Mouse (Mus musculus) bone marrow, adult 2 months (tissue): ENCODE measurements around the gene Smg9.

ENCODE experiments used
- CTCF ChIP-seq: fragments of 200-500 bp; IDR thresholded peaks from 2 replicates; pipeline ENCODE4 v1.5.1; 2011; ENCODE audit warnings: low read length, control low read depth; ENCODE audit not compliant: control insufficient read depth, insufficient read depth
- POLR2A ChIP-seq: fragments of 200-500 bp; IDR thresholded peaks from 2 replicates; pipeline ENCODE4 v1.6.1; 2011; ENCODE audit warnings: low read depth, mild to moderate bottlenecking, control low read depth, low read length, borderline replicate concordance; ENCODE audit not compliant: control insufficient read depth

DNA sequence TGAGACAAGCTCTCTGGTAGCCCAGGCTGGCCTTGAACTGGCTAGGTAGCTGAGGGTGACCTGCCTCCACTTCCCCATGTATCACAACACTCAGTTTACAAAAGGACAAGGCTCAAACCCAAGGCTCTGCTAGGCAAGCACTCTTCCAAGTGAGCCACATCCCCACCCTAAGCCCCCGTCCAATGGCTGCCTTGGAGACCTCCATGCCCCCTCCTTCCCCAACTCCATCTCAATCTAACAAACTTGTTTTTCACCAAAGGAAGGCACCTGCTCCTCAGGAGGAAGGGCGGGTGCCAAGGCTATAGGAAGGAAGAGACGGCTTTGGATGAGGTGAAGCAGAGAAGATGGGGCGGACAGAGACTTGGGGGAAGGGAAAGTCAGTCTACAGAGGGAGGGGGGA, 26.6 kb upstream of the Smg9 start:
- TF ChIP-seq CTCF (no peak), POLR2A (no peak)
